Mouse (Mus musculus) mouse trophoblast stem cell (cell line): Measurements from ENCODE around the gene Txndc11.

Experiments
- in situ Hi-C, 2 experiments: fragments of 300-500 bp; cut with MseI, MboI; formaldehyde crosslinking; loops; 2 replicates in 1 of 2; 3 replicates in 1 of 2; pipeline ENCODE4 v1.15.1; 2025

Txndc11 gene

DNA sequence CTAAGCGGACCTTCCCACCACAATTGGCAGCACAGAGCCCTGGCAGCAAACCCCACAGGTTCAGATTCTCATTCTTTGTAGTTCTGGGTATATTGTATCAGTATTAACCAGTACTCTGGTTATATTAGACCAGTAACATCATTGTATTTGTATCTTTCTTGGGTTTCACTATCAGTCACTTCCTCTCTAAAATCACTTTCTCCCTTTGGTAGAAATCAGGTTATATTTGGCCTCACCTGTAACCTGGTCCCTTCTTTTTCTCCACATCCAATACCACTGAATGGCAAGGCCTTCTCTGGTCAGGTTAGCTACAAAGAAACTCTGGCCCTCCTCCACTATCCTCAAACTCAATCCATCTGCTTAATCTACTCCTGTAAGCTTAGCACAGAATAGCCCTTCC, 29.5 kb downstream of the Txndc11 start:
- in situ Hi-C loops: loop anchor here in 1 of 2 experiments (5.0 kb wide), 1 partner anchor 68 kb away; no protein-coding TSS in a partner anchor

DNA sequence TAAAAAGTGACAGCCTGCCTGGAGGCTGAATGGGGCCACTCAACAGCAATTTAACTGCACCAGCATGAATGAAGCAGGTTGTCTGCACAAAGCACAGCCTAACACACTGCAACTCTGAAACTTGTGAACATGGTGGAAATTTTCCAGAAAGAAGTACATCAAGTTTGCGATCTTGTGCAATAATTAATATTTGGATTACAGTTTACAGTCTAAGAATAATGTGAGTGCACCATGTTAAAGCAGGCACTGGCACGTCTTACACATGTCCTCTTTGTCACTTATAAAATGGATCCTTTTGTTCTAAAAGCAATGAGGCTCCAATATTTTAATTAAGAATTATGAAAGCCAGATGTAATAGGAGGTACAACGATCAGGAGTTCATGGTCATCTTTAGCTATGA, 37.1 kb downstream of the Txndc11 start:
- in situ Hi-C loops: no loop called here

DNA sequence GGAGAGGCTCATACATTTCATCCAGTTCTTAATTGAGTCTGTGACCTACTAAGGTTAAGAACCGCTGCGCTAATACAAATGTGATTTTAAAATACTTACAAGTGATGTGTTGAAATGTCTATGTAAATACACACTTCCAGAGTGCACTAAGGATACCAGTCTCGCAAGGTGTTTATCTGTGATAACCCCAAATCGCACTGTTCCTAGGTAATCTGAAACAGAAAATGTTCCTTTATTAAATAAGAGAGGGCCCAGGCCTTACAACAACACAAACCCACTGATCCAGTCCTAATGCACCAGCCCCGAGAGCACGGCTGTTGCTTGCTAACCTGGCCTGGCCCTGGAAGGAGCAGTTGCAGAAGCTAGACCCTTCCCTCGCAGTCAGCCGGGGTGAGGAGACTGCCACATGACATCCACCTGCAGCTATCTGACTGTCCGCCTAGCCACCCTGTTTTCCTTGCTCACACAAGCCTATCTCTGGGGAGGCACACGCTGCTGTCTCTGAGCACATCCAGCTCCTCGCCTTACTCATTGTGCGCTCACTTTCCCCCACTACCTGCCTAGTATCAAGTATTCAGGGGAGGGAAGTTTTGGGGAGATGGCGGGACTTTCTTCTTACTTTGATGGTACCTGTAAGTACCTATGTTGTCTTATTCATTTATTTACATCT, 40.6 kb downstream of the Txndc11 start:
- in situ Hi-C loops: no loop called here

DNA sequence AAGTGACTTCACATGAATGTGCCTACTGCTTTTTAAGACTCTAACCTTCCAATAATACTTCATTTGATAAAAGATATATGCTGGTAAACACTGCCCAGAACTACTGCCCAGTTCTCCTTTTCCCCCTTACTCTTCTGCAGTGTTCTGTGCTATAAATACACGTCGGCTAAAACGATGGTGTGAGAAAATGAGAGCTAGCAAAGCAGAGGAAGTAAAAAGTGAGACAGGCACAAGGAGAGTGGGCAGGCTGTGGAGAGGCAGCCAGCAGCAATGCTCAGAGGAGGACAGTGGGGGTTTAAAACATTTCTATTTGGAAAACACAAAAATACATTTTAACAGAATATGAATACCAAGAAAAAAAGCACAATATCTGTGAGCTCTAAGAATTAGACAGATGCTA, 41.9 kb downstream of the Txndc11 start:
- in situ Hi-C loops: no loop called here

DNA sequence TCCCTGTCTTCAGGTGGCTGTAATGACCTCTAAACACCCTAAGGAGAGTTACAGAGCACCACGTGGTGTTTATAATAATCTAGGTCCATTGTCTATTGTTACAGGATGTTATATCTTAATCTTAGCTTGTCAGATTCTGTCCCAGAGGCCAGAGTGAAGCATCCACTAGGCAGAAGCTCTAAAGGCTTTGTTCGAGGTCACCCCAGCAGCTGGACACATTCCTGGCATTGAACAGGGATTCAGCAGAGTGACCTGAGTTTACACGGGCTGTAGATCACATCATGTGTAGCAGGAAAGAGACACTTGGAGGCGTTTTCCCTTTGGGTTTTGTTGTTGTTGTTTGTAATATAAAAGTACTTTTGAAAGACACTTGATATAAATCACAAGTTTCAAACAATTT, 42.4 kb downstream of the Txndc11 start:
- in situ Hi-C loops: no loop called here

DNA sequence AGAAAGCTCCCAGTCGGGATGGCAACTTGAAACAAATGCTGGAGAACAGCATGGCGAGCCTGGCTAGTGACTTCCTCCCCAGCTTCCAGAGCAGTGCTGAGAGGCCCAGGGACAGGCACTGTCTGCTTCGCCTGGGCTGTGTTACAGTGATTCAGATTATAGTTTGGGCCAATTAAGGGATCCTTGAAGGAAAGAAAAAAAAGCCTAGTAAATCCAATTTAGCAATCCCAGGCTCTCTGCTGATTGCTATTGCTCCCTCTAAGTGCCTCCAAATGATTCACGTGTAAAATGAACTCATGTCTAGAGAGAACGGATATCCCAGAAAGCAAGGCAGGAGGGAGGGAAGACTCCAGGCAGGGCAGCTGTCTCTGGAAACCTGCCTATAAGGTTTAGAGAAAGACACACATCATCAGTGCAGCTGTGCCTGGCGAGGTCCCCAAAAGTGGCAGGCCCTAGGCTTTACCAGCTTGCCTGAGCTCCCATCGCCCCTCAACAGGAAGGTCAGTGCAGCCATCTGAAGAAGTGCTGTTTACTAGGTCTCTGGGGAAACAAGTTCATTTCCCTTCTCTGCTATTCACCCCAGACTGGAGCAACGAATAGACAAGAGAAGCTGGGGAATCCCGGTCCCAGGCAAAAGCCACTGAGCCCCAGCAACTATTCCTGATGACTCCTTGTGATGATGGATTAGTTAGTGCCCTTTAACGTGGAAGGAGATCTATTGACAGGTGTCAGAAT, 43.4 kb downstream of the Txndc11 start:
- in situ Hi-C loops: no loop called here

DNA sequence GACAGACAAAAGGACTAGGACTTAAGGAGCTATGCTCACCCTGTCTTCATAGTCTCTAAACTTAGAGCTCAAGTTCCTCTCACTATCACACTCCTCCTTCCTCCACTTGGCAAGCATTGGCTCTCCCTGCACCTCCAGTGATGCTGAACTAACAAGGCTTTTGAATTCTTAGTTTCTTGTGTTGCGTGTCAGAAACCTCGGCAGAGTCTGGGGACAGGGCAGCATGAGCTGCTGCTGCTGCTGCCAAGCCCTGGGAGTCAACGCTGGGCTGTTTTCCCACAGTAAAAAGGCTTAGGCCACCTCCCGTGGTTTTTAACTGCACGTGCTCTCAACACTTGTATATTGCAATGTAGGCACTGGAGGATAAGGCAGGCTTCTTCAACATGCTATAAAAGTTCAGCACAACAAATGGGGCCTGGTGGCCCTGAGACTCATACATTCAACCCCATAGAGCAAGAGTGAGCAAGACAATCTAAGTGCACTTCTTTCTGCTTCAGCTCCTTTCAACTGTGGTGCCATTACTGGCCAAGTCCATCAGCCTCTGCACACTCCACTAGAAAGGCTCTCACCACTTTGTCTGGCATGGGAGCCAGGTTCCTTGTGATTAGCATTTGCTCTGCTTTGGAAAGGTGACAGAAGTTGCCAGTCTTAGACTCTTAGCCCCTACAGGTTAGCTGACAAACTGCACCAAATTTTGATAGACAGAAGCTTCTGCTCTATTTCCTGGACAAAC, 47.4 kb downstream of the Txndc11 start:
- in situ Hi-C loops: no loop called here

DNA sequence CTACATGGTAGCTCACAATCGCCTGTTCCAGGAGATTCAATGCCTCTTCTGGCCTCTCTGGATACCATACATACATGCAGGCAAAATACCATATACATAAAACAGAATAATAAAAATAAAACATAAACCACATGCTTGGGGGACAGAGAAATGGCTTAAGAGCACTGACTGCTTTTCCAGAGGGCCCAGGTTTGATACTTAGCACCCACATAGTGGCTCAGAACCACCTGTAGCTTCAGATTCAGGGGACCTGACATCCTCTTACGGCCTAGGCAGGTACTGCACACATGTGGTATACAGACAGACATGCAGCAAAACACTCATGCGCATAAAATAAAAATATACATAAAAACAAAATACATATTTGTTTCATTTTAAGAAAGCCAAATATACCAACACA, 48.2 kb downstream of the Txndc11 start:
- in situ Hi-C loops: no loop called here

DNA sequence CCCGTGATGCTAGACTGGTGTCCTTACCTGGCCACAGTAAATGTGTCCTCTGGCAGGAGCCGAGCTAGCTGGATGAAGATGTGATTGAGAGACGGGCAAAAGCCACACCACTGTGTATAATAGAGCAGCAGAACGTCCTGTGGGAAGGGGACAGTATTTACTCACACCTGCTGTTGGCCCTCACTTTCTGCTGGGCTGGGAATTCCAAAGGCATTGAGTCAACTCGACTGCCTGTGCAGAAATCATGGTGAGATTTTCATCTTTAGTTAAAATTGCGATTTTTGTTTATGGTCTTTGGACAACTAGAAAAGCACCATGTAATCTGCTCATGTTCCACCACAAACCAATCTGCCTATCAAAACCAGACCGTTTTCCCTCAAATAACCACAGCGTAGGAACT, 50.3 kb downstream of the Txndc11 start:
- in situ Hi-C loops: no loop called here

DNA sequence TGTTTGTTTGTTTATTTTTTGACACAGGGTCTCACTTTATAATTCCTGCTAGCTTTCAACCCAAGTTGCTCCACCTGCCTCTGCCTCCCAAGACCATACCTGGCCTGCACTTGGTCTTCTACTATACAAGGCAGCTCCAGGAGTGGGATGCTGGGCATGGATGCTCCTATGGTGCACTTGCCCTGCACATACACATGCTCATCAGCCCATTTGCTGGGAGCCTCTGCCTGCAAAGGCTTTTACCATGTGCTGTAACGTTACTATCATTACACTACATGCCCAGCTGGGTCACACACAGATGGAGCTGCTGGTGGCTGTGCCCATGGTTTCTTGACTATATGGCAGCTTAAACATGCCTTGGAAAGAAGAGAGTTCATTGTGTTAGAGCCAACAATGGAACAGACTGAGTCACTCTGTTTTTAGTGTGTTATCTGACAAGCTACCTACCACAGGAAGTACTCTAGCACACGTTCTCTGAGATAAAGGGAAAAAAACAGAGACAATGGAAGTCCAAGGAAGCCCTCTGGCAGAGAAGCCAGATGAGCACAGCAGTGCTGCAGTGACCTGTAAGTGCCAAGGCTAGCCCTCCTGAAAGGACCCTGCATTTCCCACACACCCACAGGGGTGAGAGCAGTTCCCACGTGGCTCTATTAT, 56.1 kb downstream of the Txndc11 start:
- in situ Hi-C loops: no loop called here

DNA sequence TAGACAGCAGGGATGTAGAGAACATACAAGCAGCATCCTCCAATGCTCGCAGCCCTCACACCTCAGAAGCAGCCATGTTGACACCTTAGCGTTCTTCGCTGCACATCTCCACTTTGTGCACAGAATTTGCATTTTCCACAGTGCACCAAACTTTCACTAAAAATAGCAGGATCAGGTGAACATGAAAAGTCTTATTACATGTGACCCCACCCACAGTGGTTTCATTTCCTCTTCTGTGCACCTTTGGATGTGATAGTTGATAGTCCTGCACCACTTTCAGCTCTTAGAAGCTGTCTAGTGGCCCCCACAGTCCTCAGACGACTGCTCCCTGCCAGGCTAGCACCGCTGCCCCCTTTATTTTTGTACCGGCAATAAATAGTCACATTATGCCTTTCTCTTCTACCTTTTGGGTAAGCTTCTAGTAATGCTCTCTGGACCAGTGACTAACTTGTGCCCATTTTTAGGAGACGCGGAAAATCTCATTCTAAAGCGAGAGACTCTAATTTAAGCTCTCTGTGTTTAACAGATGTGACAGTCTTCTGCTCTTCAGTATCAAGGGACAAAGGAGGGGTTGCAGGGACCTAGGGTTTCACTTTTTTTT, 56.7 kb downstream of the Txndc11 start:
- in situ Hi-C loops: no loop called here

DNA sequence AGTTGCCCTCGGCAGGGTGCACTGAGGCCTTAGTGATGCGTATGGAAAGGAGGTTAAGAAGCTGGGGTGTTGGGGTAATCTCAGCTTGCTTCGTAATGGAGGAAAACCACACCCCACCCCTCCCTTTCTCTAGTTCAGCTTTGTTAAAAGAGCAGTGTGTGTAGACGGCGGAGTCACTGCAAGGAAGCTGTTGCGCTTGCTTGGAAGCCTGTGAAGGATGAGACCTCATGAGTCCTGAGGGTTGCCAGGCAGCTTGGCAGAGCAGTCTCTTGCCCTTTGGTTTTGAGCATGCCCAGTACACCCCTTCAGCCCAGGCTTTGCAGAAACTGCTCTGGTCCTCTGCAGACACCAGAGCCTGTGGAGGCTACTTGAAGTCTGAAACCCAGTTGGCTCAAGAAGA, 61.4 kb downstream of the Txndc11 start:
- in situ Hi-C loops: no loop called here

DNA sequence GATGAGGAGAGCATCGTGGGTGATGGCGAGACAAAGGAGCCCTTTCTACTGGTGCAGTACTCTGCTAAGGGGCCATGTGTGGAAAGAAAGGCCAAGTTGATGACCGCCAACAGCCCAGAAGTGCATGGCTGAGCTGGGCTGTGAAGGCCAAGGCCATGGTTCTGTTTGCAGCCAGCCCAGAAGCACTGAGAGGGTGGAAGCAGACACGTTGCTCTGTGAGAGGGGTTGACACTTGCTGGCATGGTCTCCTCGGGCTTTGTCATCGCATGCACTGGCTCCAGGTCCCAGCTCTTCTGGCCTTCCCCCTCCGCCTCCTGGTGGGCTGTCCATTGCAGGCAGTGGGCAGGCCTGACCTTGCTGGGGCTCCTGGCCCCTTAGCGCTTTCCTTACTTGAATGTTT, 62.0 kb downstream of the Txndc11 start:
- in situ Hi-C loops: no loop called here

DNA sequence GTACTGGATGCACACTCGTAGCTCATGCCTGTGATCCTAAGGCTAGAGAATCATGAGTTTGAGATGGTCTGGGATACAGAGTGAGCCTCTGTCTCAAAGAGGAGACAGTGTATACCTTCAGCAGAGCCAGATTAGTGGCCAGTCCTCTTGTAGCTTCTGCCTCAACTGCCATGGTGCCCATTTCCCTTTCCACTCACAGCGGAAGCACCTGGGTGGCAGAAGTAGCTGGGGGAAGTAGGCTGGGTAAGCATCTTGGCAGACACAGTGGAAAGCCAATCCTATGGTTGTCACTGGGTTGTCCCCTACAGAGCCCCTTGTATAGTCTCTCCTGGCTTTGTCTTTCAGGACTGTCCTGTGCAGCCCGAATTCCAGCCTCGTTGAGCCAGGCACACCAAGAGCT, 62.6 kb downstream of the Txndc11 start:
- in situ Hi-C loops: no loop called here

DNA sequence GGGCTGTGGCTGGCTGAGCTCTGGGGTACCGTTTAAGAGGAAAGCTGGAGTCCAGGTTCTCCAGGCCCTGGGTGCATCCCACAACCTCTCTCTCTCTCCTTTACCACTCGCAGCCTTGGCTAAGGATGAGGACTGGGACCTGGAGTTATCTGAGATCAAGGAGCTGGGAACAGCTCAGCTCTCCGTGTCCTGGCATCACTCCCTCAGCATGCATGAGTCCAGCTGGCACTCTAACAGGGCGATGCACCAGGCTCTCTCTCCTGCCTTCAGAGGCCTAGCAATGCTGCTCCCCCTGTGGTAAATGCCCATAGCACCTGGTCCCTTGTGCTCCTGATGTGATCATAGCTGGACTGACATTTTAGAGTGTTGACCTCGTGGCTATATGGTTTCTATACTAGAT, 63.3 kb downstream of the Txndc11 start:
- in situ Hi-C loops: no loop called here

DNA sequence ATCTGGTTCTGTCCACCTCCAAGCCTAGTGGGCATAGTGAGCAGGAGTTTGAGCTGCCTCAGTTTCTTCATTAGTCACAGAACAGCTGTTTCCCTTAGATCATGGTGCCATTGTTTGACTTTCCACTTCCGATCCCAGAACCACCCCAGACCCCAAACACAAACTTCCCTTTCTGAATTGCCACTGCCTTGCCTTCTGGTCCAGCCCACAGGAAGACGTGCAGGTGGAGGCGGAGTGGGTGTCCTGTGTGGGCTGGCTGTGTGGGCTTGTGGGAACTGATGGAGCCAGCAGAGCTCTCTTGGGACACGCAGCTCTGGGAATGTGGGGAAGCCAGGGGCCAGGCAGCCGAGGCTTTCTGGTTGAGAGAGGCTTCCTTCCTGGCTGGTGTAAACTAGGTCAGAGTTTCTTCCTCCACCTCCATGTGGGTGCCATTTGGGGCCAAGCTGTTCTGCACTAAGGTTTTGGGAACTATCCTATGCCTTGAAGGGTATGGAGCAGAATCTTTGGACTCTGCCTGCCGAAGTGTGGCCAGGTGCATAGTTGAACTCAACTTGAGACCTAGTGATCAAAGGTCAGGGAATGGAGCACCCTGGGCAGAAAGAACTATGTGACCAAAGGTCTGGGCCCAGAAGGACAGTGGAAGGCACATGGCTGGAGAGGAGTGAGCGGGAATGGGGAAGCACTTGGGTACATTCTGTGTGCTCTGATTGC, 64.6 kb downstream of the Txndc11 start:
- in situ Hi-C loops: no loop called here

DNA sequence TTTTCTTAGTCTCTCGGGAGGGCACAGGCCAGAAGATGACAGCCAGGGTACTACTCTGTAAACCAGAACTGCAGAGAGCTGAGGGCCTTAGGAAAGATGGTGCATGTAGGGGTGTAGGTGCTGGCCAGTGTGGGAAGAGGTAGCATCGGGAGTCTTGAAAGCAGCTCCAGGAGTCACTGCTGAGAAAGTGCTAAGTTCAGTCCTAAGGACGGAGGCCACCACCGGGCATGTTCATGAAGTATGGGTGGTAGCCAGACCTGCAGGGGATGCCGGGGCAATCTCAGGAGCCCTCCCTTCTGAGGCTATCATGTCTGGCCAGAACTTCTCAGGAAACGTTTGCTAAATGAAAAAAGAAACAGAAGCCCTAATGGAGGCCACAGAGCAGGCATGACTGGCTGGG, 65.2 kb downstream of the Txndc11 start:
- in situ Hi-C loops: no loop called here

DNA sequence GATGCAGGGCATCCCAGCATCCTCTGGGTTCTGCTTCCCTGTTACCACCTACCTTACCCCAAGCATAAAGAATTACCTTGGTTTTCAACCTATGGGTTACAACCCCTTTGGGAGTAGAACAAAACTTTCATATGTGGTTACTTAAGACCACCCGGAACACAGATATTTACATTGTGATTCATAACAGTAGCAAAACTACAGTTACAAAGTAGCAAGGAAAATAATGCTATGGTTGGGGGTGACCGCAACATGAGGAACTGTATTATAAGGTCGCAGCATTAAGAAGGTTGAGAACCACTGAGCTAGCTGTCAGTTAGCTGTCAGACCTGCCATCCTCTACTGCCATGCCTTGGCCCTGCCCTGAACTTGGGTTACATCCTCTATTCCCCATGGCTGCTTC, 65.8 kb downstream of the Txndc11 start:
- in situ Hi-C loops: no loop called here

DNA sequence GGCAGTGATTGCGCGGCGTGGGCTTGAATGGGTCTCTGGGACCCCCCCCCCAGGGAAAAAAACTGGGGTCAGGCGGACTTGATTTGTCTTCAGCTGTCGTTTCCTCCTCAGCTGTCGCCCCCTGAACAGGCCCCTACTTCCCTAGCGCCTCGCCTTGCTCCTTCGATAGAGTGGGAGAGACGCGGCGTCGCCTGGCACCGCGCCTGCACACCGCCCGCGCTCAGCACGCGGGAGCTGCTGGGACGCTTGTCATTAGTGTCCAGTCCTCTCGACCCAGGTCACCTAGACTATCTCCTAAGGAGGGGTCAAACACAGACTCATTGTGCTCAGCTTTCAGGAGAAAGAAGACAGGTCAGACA, 67.6 kb downstream of the Txndc11 start:
- in situ Hi-C loops: no loop called here

DNA sequence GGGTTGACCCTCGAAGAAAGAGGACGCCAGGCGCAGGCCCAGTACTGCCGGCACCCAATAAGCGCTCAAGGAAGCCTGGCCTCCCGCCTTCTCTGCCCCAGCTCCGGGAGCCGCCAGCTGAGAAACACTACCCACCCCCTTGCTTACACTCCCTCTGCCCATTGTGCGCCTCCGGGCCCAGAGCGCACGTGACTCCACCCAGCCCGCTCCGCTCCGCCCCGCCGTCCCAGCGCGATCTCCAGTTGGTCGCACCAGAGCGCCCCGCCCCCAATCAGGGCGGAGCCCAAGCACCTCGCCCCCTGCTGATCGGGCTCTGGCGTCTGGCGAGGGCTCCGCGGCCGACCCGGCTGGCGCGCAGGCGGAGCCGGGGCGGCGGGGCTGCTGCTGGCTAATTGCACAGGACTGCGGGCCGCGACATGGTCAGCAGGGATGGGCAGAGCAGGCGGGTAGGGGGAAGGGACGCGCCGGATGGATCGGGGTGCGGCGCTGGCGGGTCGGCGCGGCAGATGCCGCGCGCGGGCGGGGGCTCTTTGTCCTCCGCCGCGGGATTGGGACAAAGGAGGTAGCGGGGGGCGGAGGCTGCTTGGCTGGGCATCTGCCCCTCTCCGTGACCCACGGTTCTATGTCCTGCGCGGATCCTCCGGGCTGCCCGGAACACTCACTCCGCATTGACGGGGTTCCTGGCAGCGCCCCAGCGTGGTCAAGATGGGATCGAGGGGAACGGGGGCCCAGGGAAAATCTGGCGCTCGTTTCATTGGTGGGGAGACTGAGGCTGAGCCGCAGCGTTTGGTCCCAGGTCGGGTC, 68.2 kb downstream of the Txndc11 start, which contains the start of gene Litaf:
TSS of gene Litaf (minus strand) at position 129 of the 804 bp plus-strand sequence.
- in situ Hi-C loops: no loop called here
